Mouse (Mus musculus): ENCODE results near the gene Ldah. TPM values are rescaled to one million over a fixed set of nuclear protein-coding genes. Genes with fewer than 3 reads are reported as not detected.

Ldah gene
- total and polyA plus RNA-seq, 2 experiments from 2014 or later: 43.9 to 65.3 TPM

DNA sequence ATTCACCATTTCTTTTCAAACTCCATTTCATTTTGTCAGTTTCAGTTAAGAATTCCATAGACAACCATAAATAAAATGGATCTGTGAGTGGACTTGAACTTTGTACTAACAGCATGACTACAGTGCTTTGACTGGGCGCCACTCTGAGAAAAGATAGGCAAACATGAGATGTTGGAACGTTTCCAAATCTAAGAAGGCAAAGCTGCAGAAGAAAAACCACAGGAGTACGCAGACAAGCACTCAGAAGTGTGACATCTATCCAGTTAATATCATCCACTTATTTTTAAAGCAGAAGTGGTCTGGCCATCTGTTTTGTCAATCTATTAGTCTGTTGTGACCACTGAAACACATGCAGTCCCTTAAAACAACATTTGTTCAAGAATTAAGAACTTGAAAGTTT lies 18.2 kb upstream of the Ldah start:
- WGBS: 57% methylated on average over 3 of the region's 3 CpGs
- no peak for TF ChIP-seq CTCF (IDR thresholded peaks at IDR 0.05; ENCODE audit: low read depth)
- H3K27me3 ChIP-seq (ENCODE audit: insufficient read depth, low read length): no peaks in the 10 kb centered on the region
- H3K36me3 ChIP-seq (ENCODE audit: insufficient read depth, low read length): no peaks in the 10 kb centered on the region
- no peak overlapping the region for H3K4me2 ChIP-seq (ENCODE audit: low read depth, low read length)
- no peaks in the 10 kb centered on the region for H3K9me3 ChIP-seq (ENCODE audit: low read length)
- H3K4me1 ChIP-seq (ENCODE audit: insufficient read depth, low read length): no peaks in the 10 kb centered on the region
- H3K27ac ChIP-seq: no peak overlapping the region
- no peak for ATAC-seq
- no peak overlapping the region for H3K4me3 ChIP-seq (ENCODE audit: low read length)
- DNase-seq (ENCODE audit: low spot score): no peak
- H3K9ac ChIP-seq (replicated peaks; ENCODE audit: low read length): no peak overlapping the region

GRCm38 (mm10) chr12:8205721-8206120 lies 2.2 kb upstream of the Ldah start:
- H3K4me3 ChIP-seq (ENCODE audit: low read length): no peak overlapping the region
- no peak overlapping the region for H3K27ac ChIP-seq
- DNase-seq (ENCODE audit: low spot score): no peak
- H3K4me2 ChIP-seq (ENCODE audit: low read depth, low read length): no peak overlapping the region
- ATAC-seq: no peak
- H3K9me3 ChIP-seq (ENCODE audit: low read length): no peaks in the 10 kb centered on the region
- TF ChIP-seq CTCF (IDR thresholded peaks at IDR 0.05; ENCODE audit: low read depth): no peak
- no peak overlapping the region for H3K9ac ChIP-seq (replicated peaks; ENCODE audit: low read length)
- H3K36me3 ChIP-seq (ENCODE audit: insufficient read depth, low read length): no peaks in the 10 kb centered on the region
- 89% methylated on average over 2 of the region's 2 CpGs for WGBS
- H3K4me1 ChIP-seq (ENCODE audit: insufficient read depth, low read length): peaks cover 5% of the 10 kb centered on the region
- no peaks in the 10 kb centered on the region for H3K27me3 ChIP-seq (ENCODE audit: insufficient read depth, low read length)

DNA sequence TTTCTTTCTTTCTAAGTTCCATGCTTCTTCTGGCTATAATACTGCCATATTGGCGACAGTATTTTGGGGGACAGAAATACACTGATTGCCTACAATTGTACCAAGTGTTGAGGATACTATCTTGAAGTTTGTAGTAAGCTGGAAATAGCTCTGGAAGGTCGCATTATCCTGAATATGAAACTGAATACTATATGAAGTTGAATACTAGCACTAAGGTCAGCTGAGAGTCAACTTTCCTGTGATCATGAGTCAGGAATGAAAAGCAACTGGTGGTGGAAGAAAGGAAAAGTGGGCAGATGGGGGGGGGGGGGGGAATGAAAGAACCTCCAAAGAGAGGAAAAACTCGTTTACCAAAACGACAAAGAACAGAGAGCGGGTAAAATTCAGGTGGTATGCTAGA lies 329 bp upstream of the Ldah start:
- WGBS: 19% methylated on average over 5 of the region's 5 CpGs
- Histone ChIP-seq H3K9ac (replicated peaks; ENCODE audit: low read length) (peak overlapping the region; percentile 70), H3K4me2 (ENCODE audit: low read depth, low read length) (peak overlapping the region; percentile 63), H3K36me3 (ENCODE audit: insufficient read depth, low read length) (no peaks in the 10 kb centered on the region), H3K4me1 (ENCODE audit: insufficient read depth, low read length) (peaks cover 5% of the 10 kb centered on the region), H3K4me3 (ENCODE audit: low read length) (peak overlapping the region; percentile 72), H3K27ac (peak overlapping the region; percentile 68), H3K27me3 (ENCODE audit: insufficient read depth, low read length) (no peaks in the 10 kb centered on the region), H3K9me3 (ENCODE audit: low read length) (no peaks in the 10 kb centered on the region; the same call in 1 of the 2 replicates)
- TF ChIP-seq CTCF (IDR thresholded peaks at IDR 0.05; ENCODE audit: low read depth): no peak
- DNase-seq (ENCODE audit: low spot score) (no peak), ATAC-seq (no peak)

DNA sequence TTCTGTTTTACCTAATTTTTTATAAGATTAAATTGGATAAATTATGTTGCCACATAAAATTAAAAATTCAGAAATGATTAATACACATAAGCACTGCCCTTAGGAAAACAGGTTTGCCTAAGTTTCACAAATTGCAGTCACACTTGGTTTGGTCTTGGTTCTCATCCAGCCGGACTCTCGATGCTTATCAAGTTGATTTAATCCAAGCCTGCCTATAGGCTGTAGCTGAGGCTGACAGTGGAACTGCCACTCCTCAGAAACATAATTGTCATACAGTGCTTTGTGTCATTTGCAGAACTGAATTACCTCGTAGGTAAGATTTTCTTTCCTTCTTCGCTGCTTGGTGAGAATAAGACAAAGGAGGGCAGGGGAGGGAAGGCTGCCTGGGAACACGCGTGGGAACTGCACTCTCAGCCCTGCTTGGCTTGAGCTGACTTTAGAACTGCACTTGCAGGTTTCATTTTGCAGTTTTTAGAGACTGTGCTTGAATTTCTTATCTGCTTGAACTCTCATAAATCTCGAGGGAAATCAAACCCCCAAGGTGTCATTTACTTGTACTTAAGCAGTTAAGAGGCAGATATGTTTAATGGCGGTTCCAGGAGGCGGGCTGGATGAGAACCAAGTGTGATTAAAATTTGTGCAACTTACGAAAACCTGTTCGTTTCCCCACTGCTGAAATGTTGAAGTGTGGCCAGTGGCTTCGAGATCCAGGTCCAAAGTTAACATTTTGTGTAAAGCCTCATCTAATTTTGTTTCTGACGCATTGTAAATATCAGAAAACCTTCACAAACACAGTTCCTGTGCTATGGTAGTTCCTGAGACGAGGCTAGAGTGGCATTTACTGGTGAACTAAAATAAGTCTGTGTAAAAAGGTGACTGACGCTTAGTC lies 8.7 kb downstream of the Ldah start:
- H3K27ac ChIP-seq: no peak overlapping the region
- ATAC-seq (no peak), DNase-seq (ENCODE audit: low spot score) (no peak)
- H3K4me2 ChIP-seq (ENCODE audit: low read depth, low read length): no peak overlapping the region
- no peaks in the 10 kb centered on the region for H3K4me1 ChIP-seq (ENCODE audit: insufficient read depth, low read length)
- no peak overlapping the region for H3K9ac ChIP-seq (replicated peaks; ENCODE audit: low read length)
- 79% methylated on average over 15 of the region's 15 CpGs for WGBS
- H3K4me3 ChIP-seq (ENCODE audit: low read length): no peak overlapping the region
- no peaks in the 10 kb centered on the region for H3K27me3 ChIP-seq (ENCODE audit: insufficient read depth, low read length)
- TF ChIP-seq CTCF (IDR thresholded peaks at IDR 0.05; ENCODE audit: low read depth): no peak
- no peaks in the 10 kb centered on the region; the same call in 1 of the 2 replicates for H3K9me3 ChIP-seq (ENCODE audit: low read length)
- H3K36me3 ChIP-seq (ENCODE audit: insufficient read depth, low read length): no peaks in the 10 kb centered on the region

DNA sequence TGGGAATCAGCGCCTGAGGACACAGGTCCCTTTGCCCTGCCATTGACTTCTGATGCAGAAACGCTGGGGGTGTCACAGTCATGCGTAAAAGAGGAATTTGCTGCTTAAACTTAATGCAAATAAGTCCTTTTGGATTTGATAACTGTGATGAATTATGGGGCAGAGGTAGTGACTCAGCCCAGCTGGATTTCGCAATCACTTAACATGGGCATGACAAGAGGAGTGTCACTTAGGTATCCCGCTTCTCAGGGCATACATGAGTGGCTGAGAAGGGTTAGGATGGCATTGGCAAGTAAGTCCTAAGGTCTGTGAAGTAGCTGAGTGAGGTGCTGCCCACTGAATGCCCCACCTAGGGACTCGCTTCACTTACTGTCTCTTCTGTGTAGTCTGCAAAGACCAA lies 15.1 kb downstream of the Ldah start:
- no peak overlapping the region for H3K9ac ChIP-seq (replicated peaks; ENCODE audit: low read length)
- no peaks in the 10 kb centered on the region for H3K9me3 ChIP-seq (ENCODE audit: low read length)
- no peak overlapping the region for H3K4me2 ChIP-seq (ENCODE audit: low read depth, low read length)
- 96% methylated on average over 6 of the region's 6 CpGs for WGBS
- no peak for TF ChIP-seq CTCF (IDR thresholded peaks at IDR 0.05; ENCODE audit: low read depth)
- no peak for ATAC-seq
- no peak for DNase-seq (ENCODE audit: low spot score)
- no peak overlapping the region for H3K4me3 ChIP-seq (ENCODE audit: low read length)
- no peaks in the 10 kb centered on the region for H3K4me1 ChIP-seq (ENCODE audit: insufficient read depth, low read length)
- H3K27me3 ChIP-seq (ENCODE audit: insufficient read depth, low read length): no peaks in the 10 kb centered on the region
- H3K36me3 ChIP-seq (ENCODE audit: insufficient read depth, low read length): no peaks in the 10 kb centered on the region; the same call in 1 of the 2 replicates
- H3K27ac ChIP-seq: no peak overlapping the region

DNA sequence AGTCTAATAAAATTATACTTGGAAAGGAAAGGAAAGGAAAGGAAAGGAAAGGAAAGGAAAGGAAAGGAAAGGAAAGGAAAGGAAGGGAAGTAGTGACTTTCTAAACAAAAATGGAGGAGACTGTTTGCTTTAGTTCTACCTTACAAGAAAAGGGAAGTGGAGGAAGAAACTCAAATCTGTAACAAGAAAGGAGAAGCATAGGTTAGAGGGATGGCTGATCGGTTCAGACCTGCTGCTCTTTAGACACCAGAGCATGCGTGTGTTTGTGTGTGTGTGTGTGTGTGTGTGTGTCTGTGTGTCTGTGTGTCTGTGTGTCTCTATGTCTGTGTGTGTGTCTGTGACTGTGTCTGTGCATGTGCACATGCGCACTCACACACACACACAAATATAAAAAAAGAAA lies 23.2 kb downstream of the Ldah start:
- no peak overlapping the region for H3K27ac ChIP-seq
- no peaks in the 10 kb centered on the region for H3K27me3 ChIP-seq (ENCODE audit: insufficient read depth, low read length)
- H3K36me3 ChIP-seq (ENCODE audit: insufficient read depth, low read length): no peaks in the 10 kb centered on the region; the same call in 1 of the 2 replicates
- WGBS: 93% methylated on average over 3 of the region's 3 CpGs
- H3K9me3 ChIP-seq (ENCODE audit: low read length): no peaks in the 10 kb centered on the region
- ATAC-seq (no peak), DNase-seq (ENCODE audit: low spot score) (no peak)
- no peak overlapping the region for H3K9ac ChIP-seq (replicated peaks; ENCODE audit: low read length)
- H3K4me1 ChIP-seq (ENCODE audit: insufficient read depth, low read length): no peaks in the 10 kb centered on the region
- no peak overlapping the region for H3K4me2 ChIP-seq (ENCODE audit: low read depth, low read length)
- no peak overlapping the region for H3K4me3 ChIP-seq (ENCODE audit: low read length)
- no peak for TF ChIP-seq CTCF (IDR thresholded peaks at IDR 0.05; ENCODE audit: low read depth)

DNA sequence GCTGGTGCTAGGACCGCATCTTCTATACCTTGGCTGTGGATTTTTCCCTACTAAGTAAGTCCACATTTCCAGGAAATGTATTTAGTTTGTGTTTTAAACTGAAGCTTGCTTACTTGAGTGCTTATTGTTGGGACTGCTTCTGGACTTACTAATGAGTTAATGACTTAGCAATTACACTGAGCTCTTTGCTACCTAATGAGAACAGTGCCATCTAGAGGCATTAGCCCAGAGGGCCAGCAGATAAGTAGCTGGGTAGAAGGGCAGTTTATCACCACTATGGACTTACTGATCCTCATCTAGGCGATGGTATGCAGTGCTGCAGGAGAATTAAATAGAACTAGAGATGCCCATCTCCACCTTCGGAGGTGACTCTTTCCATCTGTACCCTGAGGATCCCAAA lies 24.8 kb downstream of the Ldah start:
- H3K4me3 ChIP-seq (ENCODE audit: low read length): no peak overlapping the region
- H3K4me1 ChIP-seq (ENCODE audit: insufficient read depth, low read length): no peaks in the 10 kb centered on the region
- ATAC-seq (no peak), DNase-seq (ENCODE audit: low spot score) (peak; percentile 39)
- H3K36me3 ChIP-seq (ENCODE audit: insufficient read depth, low read length): no peaks in the 10 kb centered on the region; the same call in 1 of the 2 replicates
- peak; percentile 60 for TF ChIP-seq CTCF (IDR thresholded peaks at IDR 0.05; ENCODE audit: low read depth)
- H3K9me3 ChIP-seq (ENCODE audit: low read length): no peaks in the 10 kb centered on the region
- H3K27ac ChIP-seq: no peak overlapping the region
- 87% methylated on average over 3 of the region's 3 CpGs for WGBS
- H3K9ac ChIP-seq (replicated peaks; ENCODE audit: low read length): no peak overlapping the region
- H3K27me3 ChIP-seq (ENCODE audit: insufficient read depth, low read length): no peaks in the 10 kb centered on the region
- no peak overlapping the region for H3K4me2 ChIP-seq (ENCODE audit: low read depth, low read length)
